Mouse (Mus musculus): ENCODE measurements at regions not wholly inside any gene's neighbourhood (a gene's known extent, or its start where the extent isn't known, plus 50 kb on each side); places are given as distances from the start of the nearest gene placed in this dataset.

DNA sequence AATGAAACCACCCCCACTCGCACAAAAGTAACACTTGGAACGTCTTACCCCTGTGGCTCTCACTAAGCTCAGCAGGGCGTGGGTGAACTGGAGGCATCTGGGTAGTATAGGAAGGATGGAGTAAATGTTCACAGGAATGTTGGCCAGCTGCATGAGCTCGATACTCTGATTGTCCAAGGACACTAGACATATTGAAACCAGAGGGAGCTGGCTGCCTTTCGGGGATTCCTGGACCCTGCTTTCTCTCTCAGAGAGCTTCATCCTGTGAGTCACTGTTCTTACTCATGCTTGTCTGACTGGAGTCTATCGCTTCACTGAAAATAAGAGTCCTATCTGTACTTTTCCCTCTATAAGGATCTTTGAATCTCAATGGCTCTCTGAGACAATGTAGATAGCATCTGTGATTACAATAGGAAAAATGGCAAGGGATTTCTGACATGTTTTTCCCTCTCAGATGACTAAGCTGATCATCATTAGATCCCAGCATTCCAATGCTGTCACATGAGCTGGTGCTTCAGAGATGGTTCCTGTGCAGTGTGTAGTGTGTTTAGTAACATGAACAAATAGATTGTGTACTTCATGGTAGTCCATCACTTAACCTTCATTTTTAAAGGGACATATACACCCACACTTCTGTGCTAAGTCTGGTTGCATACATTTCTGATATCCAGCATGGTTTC is 485.2 kb upstream of the Fam92a start:
- no peak for TF ChIP-seq CTCF (IDR thresholded peaks at IDR 0.05; ENCODE audit: borderline replicate concordance, insufficient read depth, low read length)
- TF ChIP-seq POLR2A (IDR thresholded peaks at IDR 0.05; ENCODE audit: low read depth, low read length), result no peak

Data from embryonic fibroblast, embryonic 13.5 days (primary cell).